Mouse (Mus musculus): Measurements from ENCODE around the gene Smap2.

DNA sequence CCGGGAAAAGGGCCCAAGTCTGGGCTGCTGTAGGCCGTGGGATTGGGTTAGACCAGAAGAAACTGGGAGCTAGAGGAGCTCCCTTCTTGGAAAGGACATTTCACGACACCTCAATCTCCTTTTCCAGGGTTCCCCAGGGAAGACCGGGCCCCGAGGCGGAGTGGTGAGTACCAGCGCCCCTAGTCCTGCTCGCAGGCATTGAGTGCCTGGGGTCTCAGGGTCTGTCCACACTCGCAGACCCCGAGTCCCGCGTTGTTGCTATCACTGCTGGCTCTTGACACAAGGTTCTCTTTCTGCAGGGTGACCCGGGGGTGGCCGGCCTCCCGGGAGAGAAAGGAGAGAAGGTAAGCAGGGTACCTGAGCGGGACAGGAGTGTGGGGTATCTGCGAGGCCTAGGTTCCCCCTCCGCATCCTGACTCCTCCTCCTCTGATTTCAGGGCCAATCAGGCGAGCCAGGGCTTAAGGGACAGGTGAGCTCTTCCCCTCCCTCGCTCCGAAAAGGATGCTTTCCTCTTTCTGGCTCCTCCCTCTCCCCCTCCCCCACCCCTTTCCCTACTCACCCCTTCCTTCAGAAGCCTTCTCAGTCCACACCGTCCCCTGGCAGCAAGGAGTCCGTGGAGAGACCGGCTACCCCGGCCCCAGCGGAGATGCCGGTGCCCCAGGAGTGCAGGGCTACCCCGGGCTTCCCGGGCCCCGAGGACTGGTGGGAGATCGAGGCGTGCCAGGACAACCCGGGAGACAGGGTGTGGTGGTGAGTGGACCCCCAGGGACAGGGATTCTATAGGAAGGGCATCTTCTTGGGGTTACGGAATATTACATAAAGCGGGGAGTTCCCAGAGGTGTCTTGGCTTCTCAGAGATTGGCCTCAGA lies 35.6 kb upstream of the Smap2 start:
- TF ChIP-seq CTCF (IDR thresholded peaks at IDR 0.05; ENCODE audit: borderline replicate concordance, control insufficient read depth, extremely low read depth, insufficient read depth, low read length, poor library complexity), result no peak
- TF ChIP-seq POLR2A (IDR thresholded peaks at IDR 0.05; ENCODE audit: control insufficient read depth, extremely low read depth, insufficient read depth, low read length, poor library complexity), result no peak
